ENCODE assay signal across 12 mouse cellular contexts in genomic region chr16:29844706-29845596, GRCm38 (mm10).
DNase-seq lines count a peak whose midpoint lies in the region; ATAC-seq and TF ChIP-seq lines count a peak whose summit lies in the region.
"Had no signal": no experiment of that assay in that cellular context is flagged by ENCODE, and none has a peak within 500 bp of the region (broad histone marks: within the 10 kb centered on the region; RNA-seq: fewer than 3 reads in every experiment).

No protein-coding gene starts in this region.

- H3K27me3 ChIP-seq in kidney, embryonic 16.5 days (ENCODE audit: insufficient read depth, low read length): no peaks in the 10 kb centered on the region
- H3K27me3 ChIP-seq in liver, embryonic 11.5 days (replicated peaks; ENCODE audit: control insufficient read depth, insufficient read depth, low read length): no peaks in the 10 kb centered on the region
- H3K27me3 ChIP-seq in thymus, adult 2 months (ENCODE audit: control insufficient read depth, insufficient read depth, low read length): no peaks in the 10 kb centered on the region; the same call in 1 of the 2 replicates
- H3K27me3 ChIP-seq: Patski had no signal

- H3K4me2 ChIP-seq in kidney, embryonic 16.5 days (replicated peaks; ENCODE audit: low read depth, low read length): no peak overlapping the region
- peak overlapping the region; percentile 54 for H3K4me2 ChIP-seq in liver, embryonic 11.5 days
- H3K4me2 ChIP-seq: embryonic facial prominence, embryonic 13.5 days; neural tube, embryonic 13.5 days had no signal

- TF ChIP-seq CTCF in thymus, adult 2 months (IDR thresholded peaks at IDR 0.05; ENCODE audit: borderline replicate concordance, control insufficient read depth, extremely low read depth, insufficient read depth, low read length, poor library complexity): no peak

- no peak for DNase-seq in kidney, adult 9 months
- peak; percentile 53 for DNase-seq in ZHBTc4 (ENCODE audit: low read depth, low spot score)
- no peak for DNase-seq in liver, embryonic 11.5 days (ENCODE audit: low spot score)
- DNase-seq in thymus, adult 2 months: peak; percentile 53
- DNase-seq in urinary bladder, postnatal 36 days (ENCODE audit: low spot score in 2 of 2): no peak
- DNase-seq in cerebellum, adult 18-20 months: no peak
- DNase-seq: layer of hippocampus, adult 9-11 months had no signal

- peak; percentile 49; the same call in 1 of the 2 replicates for ATAC-seq in kidney, embryonic 16.5 days (ENCODE audit: low FRiP score, low TSS enrichment)
- ATAC-seq in liver, embryonic 11.5 days (replicated peaks; ENCODE audit: low FRiP score): peak; percentile 46
- ATAC-seq: Patski had no signal

- no peak overlapping the region for H3K27ac ChIP-seq in kidney, embryonic 16.5 days (ENCODE audit: low read length)
- H3K27ac ChIP-seq in liver, embryonic 11.5 days (ENCODE audit: low read depth, low read length): peak overlapping the region; percentile 81
- peak overlapping the region; percentile 83 for H3K27ac ChIP-seq in thymus, adult 2 months (ENCODE audit: control insufficient read depth, insufficient read depth, low read length)
- H3K27ac ChIP-seq: embryonic facial prominence, embryonic 13.5 days; macrophage; neural tube, embryonic 13.5 days had no signal

- 48% methylated on average over 11 of the region's 12 CpGs for WGBS in kidney, embryonic 16.5 days
- 31% methylated on average over 11 of the region's 12 CpGs for WGBS in liver, embryonic 11.5 days
- WGBS in thymus, adult 2 months: 48% methylated on average over 11 of the region's 12 CpGs

- no peaks in the 10 kb centered on the region for H3K9me3 ChIP-seq in kidney, embryonic 16.5 days (ENCODE audit: low read length)
- no peaks in the 10 kb centered on the region for H3K9me3 ChIP-seq in liver, embryonic 11.5 days (ENCODE audit: control insufficient read depth, low read length)
- H3K9me3 ChIP-seq: embryonic facial prominence, embryonic 13.5 days; neural tube, embryonic 13.5 days had no signal

- no peak for TF ChIP-seq POLR2A in thymus, adult 2 months (IDR thresholded peaks at IDR 0.05; ENCODE audit: control insufficient read depth, extremely low read depth, insufficient read depth, low read length, poor library complexity)

- H3K9ac ChIP-seq in kidney, embryonic 16.5 days (replicated peaks; ENCODE audit: low read length): no peak overlapping the region
- H3K9ac ChIP-seq in liver, embryonic 11.5 days (ENCODE audit: low read depth, low read length): peak overlapping the region; percentile 63
- H3K9ac ChIP-seq: embryonic facial prominence, embryonic 13.5 days; neural tube, embryonic 13.5 days had no signal

- 0 out of 2 replicates have a peak, but pooled peaks cover 5% of the 10 kb centered on the region for H3K4me1 ChIP-seq in kidney, embryonic 16.5 days (ENCODE audit: insufficient read depth, low read length)
- peaks cover 55% of the 10 kb centered on the region for H3K4me1 ChIP-seq in liver, embryonic 11.5 days (replicated peaks; ENCODE audit: control insufficient read depth, insufficient read depth, low read length)
- peaks cover 28% of the 10 kb centered on the region for H3K4me1 ChIP-seq in thymus, adult 2 months (replicated peaks; ENCODE audit: control insufficient read depth, insufficient read depth, low read length)

- H3K36me3 ChIP-seq in kidney, embryonic 16.5 days (ENCODE audit: insufficient read depth, low read length): no peaks in the 10 kb centered on the region
- H3K36me3 ChIP-seq in liver, embryonic 11.5 days (ENCODE audit: control insufficient read depth, insufficient read depth, low read length): no peaks in the 10 kb centered on the region
- no peaks in the 10 kb centered on the region for H3K36me3 ChIP-seq in thymus, adult 2 months (ENCODE audit: control insufficient read depth, insufficient read depth, low read length)
- H3K36me3 ChIP-seq: embryonic facial prominence, embryonic 13.5 days; neural tube, embryonic 13.5 days had no signal

- no peak overlapping the region for H3K4me3 ChIP-seq in kidney, embryonic 16.5 days (ENCODE audit: low read length)
- H3K4me3 ChIP-seq in liver, embryonic 11.5 days (ENCODE audit: low read depth, low read length): no peak overlapping the region
- H3K4me3 ChIP-seq in thymus, adult 2 months (ENCODE audit: control insufficient read depth, insufficient read depth, low read length): no peak overlapping the region
- H3K4me3 ChIP-seq: embryonic facial prominence, embryonic 13.5 days; neural tube, embryonic 13.5 days had no signal

Comparison
In these comparisons a context has a peak if more than half of its experiments do, and no peak if none do; other contexts are left out.
1. DNase-seq: peak in ZHBTc4 (single experiment) and thymus, adult 2 months (single experiment); none in kidney, adult 9 months (single experiment), liver, embryonic 11.5 days (single experiment), urinary bladder, postnatal 36 days (0 of 2) and cerebellum, adult 18-20 months (0 of 2).